Mouse (Mus musculus): ENCODE measurements at regions not wholly inside any gene's neighbourhood (a gene's known extent, or its start where the extent isn't known, plus 50 kb on each side); places are given as distances from the start of the nearest gene placed in this dataset.
"Not testable (repeated sequence)": the region's sequence is repeated elsewhere in the genome, so short reads cannot be mapped to it uniquely, and the experiment has no call there.

- intact Hi-C loops (cut with DNase I): no loop called here
- no peak for DNase-seq
These were observed 489.8 kb upstream of the Brinp1 start for GRCm38 (mm10) chr4:69443956-69444355.

- DNase-seq: no peak
These were observed 481.2 kb upstream of the Brinp1 start for GRCm38 (mm10) chr4:69435390-69435789.

GRCm38 (mm10) chr4:69410411-69410810, 456.2 kb upstream of the Brinp1 start:
- DNase-seq; intact Hi-C loops (cut with DNase I): not testable (repeated sequence)

More at GRCm38 (mm10) chr4:69435390-69435789, 481.2 kb upstream of the Brinp1 start:
- intact Hi-C loops (cut with DNase I): no loop called here

- intact Hi-C loops (cut with DNase I): no loop called here
- no peak for DNase-seq
These were observed 441.3 kb upstream of the Brinp1 start for GRCm38 (mm10) chr4:69395451-69395850.

GRCm38 (mm10) chr4:69383318-69383717, 429.1 kb upstream of the Brinp1 start:
- intact Hi-C loops (cut with DNase I): no loop called here
- no peak for DNase-seq

GRCm38 (mm10) chr4:69346979-69347465, 392.8 kb upstream of the Brinp1 start:
- intact Hi-C loops (cut with DNase I): no loop called here
- no peak for DNase-seq

- no peak for DNase-seq
- intact Hi-C loops (cut with DNase I): no loop called here
These were observed 373.4 kb upstream of the Brinp1 start for GRCm38 (mm10) chr4:69327606-69328005.
